Mouse (Mus musculus): ENCODE data around the gene Gins1. TPM values are rescaled to one million over a fixed set of nuclear protein-coding genes. Genes with fewer than 3 reads are reported as not detected.

Gins1 gene
- polyA plus RNA-seq, 1 experiment from 2014 or later = 82.1 TPM

GRCm38 (mm10) chr2:150963246-150963645 is 58.0 kb downstream of the Gins1 start:
- H3K27ac ChIP-seq (ENCODE audit: low read depth, low read length) = no peak overlapping the region
- peaks cover 13% of the 10 kb centered on the region for H3K36me3 ChIP-seq (ENCODE audit: control insufficient read depth, insufficient read depth, low read length)
- no peaks in the 10 kb centered on the region for H3K4me1 ChIP-seq (ENCODE audit: control insufficient read depth, insufficient read depth, low read length)
- no peaks in the 10 kb centered on the region for H3K9me3 ChIP-seq (ENCODE audit: control insufficient read depth, low read length)
- H3K4me3 ChIP-seq (ENCODE audit: low read depth, low read length) = no peak overlapping the region
- 97% methylated on average over 3 of the region's 3 CpGs for WGBS
- DNase-seq (ENCODE audit: low spot score, missing footprints) = no peak
- no peak for ATAC-seq (ENCODE audit: low FRiP score)
- no peak overlapping the region for H3K4me2 ChIP-seq
- H3K9ac ChIP-seq (ENCODE audit: low read length) = no peak overlapping the region
- no peaks in the 10 kb centered on the region for H3K27me3 ChIP-seq (ENCODE audit: control insufficient read depth, insufficient read depth, low read length)

DNA sequence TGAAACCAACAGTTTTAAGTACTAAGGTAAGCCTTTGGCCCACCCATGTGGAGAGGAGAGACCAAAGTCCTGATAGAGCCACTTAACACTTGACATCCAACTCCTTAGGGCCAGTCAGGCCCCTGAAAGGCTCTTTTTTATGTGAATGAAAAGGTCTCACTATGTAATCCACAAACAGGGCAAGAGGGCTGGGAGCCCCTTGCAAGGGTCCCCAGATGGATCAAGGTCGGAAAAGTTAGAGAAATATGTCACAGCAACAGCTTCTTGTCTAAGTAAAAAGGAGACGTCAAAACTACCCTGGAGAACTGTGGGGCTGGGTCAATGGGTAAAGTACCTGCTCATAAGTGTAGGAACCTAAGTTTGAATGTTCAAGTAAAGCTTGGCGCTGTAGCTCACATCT is 59.4 kb downstream of the Gins1 start:
- Histone ChIP-seq H3K27ac (ENCODE audit: low read depth, low read length) (no peak overlapping the region), H3K4me1 (ENCODE audit: control insufficient read depth, insufficient read depth, low read length) (no peaks in the 10 kb centered on the region), H3K27me3 (ENCODE audit: control insufficient read depth, insufficient read depth, low read length) (no peaks in the 10 kb centered on the region), H3K36me3 (ENCODE audit: control insufficient read depth, insufficient read depth, low read length) (peaks cover 9% of the 10 kb centered on the region), H3K9ac (ENCODE audit: low read length) (no peak overlapping the region), H3K4me2 (no peak overlapping the region), H3K9me3 (ENCODE audit: control insufficient read depth, low read length) (no peaks in the 10 kb centered on the region), H3K4me3 (ENCODE audit: low read depth, low read length) (no peak overlapping the region)
- no peak for ATAC-seq (ENCODE audit: low FRiP score)
- DNase-seq (ENCODE audit: low spot score, missing footprints) = no peak
- 84% methylated on average over 3 of the region's 3 CpGs for WGBS

GRCm38 (mm10) chr2:150965951-150966350 is 60.8 kb downstream of the Gins1 start:
- no peaks in the 10 kb centered on the region for H3K27me3 ChIP-seq (ENCODE audit: control insufficient read depth, insufficient read depth, low read length)
- 93% methylated on average over 10 of the region's 10 CpGs for WGBS
- ATAC-seq (ENCODE audit: low FRiP score) (no peak), DNase-seq (ENCODE audit: low spot score, missing footprints) (no peak)
- H3K9ac ChIP-seq (ENCODE audit: low read length) = no peak overlapping the region
- H3K4me1 ChIP-seq (ENCODE audit: control insufficient read depth, insufficient read depth, low read length) = no peaks in the 10 kb centered on the region
- no peak overlapping the region for H3K4me2 ChIP-seq
- no peak overlapping the region for H3K27ac ChIP-seq (ENCODE audit: low read depth, low read length)
- H3K9me3 ChIP-seq (ENCODE audit: control insufficient read depth, low read length) = no peaks in the 10 kb centered on the region
- peaks cover 10% of the 10 kb centered on the region for H3K36me3 ChIP-seq (ENCODE audit: control insufficient read depth, insufficient read depth, low read length)
- H3K4me3 ChIP-seq (ENCODE audit: low read depth, low read length) = no peak overlapping the region

DNA sequence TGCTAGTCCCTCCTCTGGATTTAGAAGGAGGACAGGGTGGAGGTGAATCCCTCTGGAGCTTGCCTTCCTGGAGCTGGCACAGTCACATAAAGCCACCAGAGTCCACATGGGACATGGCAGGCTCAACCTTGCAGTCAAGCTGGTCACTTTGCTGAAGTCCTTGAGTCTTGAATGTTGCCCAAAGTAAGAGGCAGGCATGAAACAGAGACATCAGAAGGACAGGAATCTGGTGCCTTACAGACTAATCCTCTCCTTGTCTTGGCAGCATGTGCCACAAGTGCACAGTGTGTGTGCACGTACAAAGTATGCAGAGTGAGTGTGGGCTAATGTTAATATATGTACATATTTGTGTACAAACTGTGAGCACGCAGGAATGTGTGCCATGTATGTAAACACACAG is 62.3 kb downstream of the Gins1 start:
- no peaks in the 10 kb centered on the region for H3K9me3 ChIP-seq (ENCODE audit: control insufficient read depth, low read length)
- no peak overlapping the region for H3K4me3 ChIP-seq (ENCODE audit: low read depth, low read length)
- DNase-seq (ENCODE audit: low spot score, missing footprints) (no peak), ATAC-seq (ENCODE audit: low FRiP score) (no peak)
- peaks cover 11% of the 10 kb centered on the region for H3K36me3 ChIP-seq (ENCODE audit: control insufficient read depth, insufficient read depth, low read length)
- H3K4me1 ChIP-seq (ENCODE audit: control insufficient read depth, insufficient read depth, low read length) = no peaks in the 10 kb centered on the region
- no peaks in the 10 kb centered on the region for H3K27me3 ChIP-seq (ENCODE audit: control insufficient read depth, insufficient read depth, low read length)
- H3K27ac ChIP-seq (ENCODE audit: low read depth, low read length) = no peak overlapping the region
- 90% methylated on average over 2 of the region's 2 CpGs for WGBS
- H3K4me2 ChIP-seq = no peak overlapping the region
- H3K9ac ChIP-seq (ENCODE audit: low read length) = no peak overlapping the region

DNA sequence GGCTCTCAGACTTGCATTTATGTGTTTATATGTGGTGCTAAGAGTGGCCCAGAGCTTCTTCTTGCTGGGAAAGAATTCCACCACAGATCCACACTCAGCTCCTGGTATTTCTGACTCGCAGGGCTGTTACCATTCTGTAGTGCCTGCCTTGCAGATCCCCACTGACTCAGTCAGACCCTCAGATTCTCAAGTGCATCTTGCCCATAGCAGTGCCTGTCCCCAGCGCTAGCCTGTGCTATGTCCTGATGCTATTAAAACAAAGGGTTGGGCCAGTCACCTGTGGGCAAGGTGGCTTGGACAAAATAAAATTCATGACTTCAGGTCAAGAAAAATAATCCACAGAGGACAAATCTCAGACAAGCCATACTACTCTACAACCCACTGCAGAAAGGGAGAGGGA is 64.0 kb downstream of the Gins1 start:
- no peak overlapping the region for H3K4me2 ChIP-seq
- DNase-seq (ENCODE audit: low spot score, missing footprints) (no peak), ATAC-seq (ENCODE audit: low FRiP score) (no peak)
- 86% methylated on average over 2 of the region's 2 CpGs for WGBS
- no peaks in the 10 kb centered on the region for H3K4me1 ChIP-seq (ENCODE audit: control insufficient read depth, insufficient read depth, low read length)
- H3K27ac ChIP-seq (ENCODE audit: low read depth, low read length) = no peak overlapping the region
- peaks cover 17% of the 10 kb centered on the region for H3K36me3 ChIP-seq (ENCODE audit: control insufficient read depth, insufficient read depth, low read length)
- H3K9me3 ChIP-seq (ENCODE audit: control insufficient read depth, low read length) = no peaks in the 10 kb centered on the region
- no peaks in the 10 kb centered on the region for H3K27me3 ChIP-seq (ENCODE audit: control insufficient read depth, insufficient read depth, low read length)
- H3K4me3 ChIP-seq (ENCODE audit: low read depth, low read length) = no peak overlapping the region
- no peak overlapping the region for H3K9ac ChIP-seq (ENCODE audit: low read length)

GRCm38 (mm10) chr2:150971856-150972255 is 66.7 kb downstream of the Gins1 start:
- Histone ChIP-seq H3K4me1 (ENCODE audit: control insufficient read depth, insufficient read depth, low read length) (no peaks in the 10 kb centered on the region), H3K9me3 (ENCODE audit: control insufficient read depth, low read length) (no peaks in the 10 kb centered on the region), H3K4me3 (ENCODE audit: low read depth, low read length) (no peak overlapping the region), H3K4me2 (no peak overlapping the region), H3K36me3 (ENCODE audit: control insufficient read depth, insufficient read depth, low read length) (peaks cover 17% of the 10 kb centered on the region), H3K27me3 (ENCODE audit: control insufficient read depth, insufficient read depth, low read length) (no peaks in the 10 kb centered on the region), H3K9ac (ENCODE audit: low read length) (no peak overlapping the region), H3K27ac (ENCODE audit: low read depth, low read length) (no peak overlapping the region)
- WGBS = 80% methylated on average over 7 of the region's 7 CpGs
- ATAC-seq (ENCODE audit: low FRiP score) = no peak
- DNase-seq (ENCODE audit: low spot score, missing footprints) = no peak

DNA sequence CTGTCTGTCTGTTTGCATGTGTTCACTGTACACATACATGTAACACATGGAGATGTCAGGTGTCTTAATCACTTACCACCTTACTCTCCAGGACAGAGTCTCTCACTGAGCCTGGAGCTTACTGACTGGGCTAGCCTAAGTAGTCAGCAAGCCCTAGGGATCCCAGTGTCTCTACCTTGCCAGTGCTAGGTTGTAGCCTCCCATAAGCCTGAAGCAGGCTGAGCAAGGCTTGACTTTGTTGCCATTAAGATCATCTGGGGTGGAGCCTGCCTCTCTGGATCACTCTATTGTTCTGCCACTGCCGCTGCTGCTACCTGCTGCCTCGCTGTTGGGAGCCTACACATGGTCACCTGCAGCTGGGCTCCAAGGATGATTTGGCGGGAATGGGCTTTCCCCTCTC is 67.5 kb downstream of the Gins1 start:
- Histone ChIP-seq H3K4me3 (ENCODE audit: low read depth, low read length) (no peak overlapping the region), H3K4me1 (ENCODE audit: control insufficient read depth, insufficient read depth, low read length) (no peaks in the 10 kb centered on the region), H3K9ac (ENCODE audit: low read length) (no peak overlapping the region), H3K36me3 (ENCODE audit: control insufficient read depth, insufficient read depth, low read length) (peaks cover 17% of the 10 kb centered on the region), H3K9me3 (ENCODE audit: control insufficient read depth, low read length) (no peaks in the 10 kb centered on the region), H3K27me3 (ENCODE audit: control insufficient read depth, insufficient read depth, low read length) (no peaks in the 10 kb centered on the region), H3K4me2 (no peak overlapping the region), H3K27ac (ENCODE audit: low read depth, low read length) (no peak overlapping the region)
- WGBS = 89% methylated on average over 3 of the region's 3 CpGs
- DNase-seq (ENCODE audit: low spot score, missing footprints) (no peak), ATAC-seq (ENCODE audit: low FRiP score) (no peak)

DNA sequence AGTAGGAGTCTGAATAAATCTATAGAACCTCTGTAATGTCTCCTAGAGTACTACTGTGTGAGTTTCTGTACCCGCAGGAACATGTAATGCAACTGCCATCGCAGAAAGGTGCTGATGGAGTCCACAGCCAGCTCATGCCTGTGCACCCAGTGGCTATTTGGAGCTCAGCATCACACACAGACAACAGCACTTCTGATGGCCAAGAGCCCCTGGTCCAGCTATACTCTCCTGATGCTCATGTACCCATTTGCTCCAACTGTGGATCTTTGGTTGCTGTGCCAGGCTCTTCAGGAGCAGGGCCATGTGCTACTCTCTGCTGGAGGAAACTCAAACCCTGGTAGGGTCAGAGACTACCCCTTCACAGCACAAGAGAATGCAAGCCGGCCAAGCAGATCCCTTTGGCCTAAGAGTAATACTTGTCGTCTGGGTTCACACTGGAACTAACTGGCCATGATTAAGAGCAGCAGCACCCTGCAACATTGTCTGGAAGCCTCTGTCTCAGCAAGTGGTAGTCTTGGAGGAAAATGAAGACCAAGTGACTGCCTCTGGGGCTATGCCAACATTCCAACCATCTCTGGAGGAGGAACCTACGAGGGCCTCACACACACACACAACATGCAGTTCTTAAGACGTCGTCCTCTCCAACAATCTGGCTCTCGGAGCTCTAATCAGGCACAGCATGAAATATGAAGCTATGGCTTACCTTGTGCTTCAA is 68.4 kb downstream of the Gins1 start:
- Histone ChIP-seq H3K27ac (ENCODE audit: low read depth, low read length) (no peak overlapping the region), H3K9me3 (ENCODE audit: control insufficient read depth, low read length) (no peaks in the 10 kb centered on the region), H3K36me3 (ENCODE audit: control insufficient read depth, insufficient read depth, low read length) (peaks cover 14% of the 10 kb centered on the region), H3K4me2 (no peak overlapping the region), H3K4me1 (ENCODE audit: control insufficient read depth, insufficient read depth, low read length) (no peaks in the 10 kb centered on the region), H3K4me3 (ENCODE audit: low read depth, low read length) (no peak overlapping the region), H3K27me3 (ENCODE audit: control insufficient read depth, insufficient read depth, low read length) (no peaks in the 10 kb centered on the region), H3K9ac (ENCODE audit: low read length) (no peak overlapping the region)
- DNase-seq (ENCODE audit: low spot score, missing footprints) = no peak
- ATAC-seq (ENCODE audit: low FRiP score) = no peak
- WGBS = 93% methylated on average over 8 of the region's 8 CpGs

DNA sequence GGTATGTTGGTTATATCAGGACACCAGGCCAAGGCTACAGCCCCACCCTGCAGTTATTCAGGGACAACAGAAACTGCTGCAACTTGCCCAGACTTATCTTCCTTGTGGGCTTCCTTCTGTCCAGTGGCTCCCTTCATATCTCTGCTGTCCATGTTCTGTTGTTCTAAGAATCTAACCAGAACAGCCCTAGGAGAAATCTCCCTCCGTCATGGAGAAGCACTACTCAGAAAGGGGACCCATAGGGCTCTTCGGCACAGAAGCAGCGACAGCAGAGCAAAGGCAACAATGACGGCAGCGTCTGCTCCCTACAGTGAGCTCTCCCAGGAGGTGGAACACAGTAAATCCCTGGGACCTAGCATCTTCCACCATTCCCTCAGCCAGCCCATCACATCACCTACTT is 71.7 kb downstream of the Gins1 start:
- H3K36me3 ChIP-seq (ENCODE audit: control insufficient read depth, insufficient read depth, low read length) = peaks cover 10% of the 10 kb centered on the region
- H3K4me2 ChIP-seq = no peak overlapping the region
- H3K27me3 ChIP-seq (ENCODE audit: control insufficient read depth, insufficient read depth, low read length) = no peaks in the 10 kb centered on the region
- 89% methylated on average over 5 of the region's 5 CpGs for WGBS
- no peaks in the 10 kb centered on the region for H3K9me3 ChIP-seq (ENCODE audit: control insufficient read depth, low read length)
- no peak overlapping the region for H3K9ac ChIP-seq (ENCODE audit: low read length)
- no peak for DNase-seq (ENCODE audit: low spot score, missing footprints)
- H3K4me3 ChIP-seq (ENCODE audit: low read depth, low read length) = no peak overlapping the region
- H3K4me1 ChIP-seq (ENCODE audit: control insufficient read depth, insufficient read depth, low read length) = no peaks in the 10 kb centered on the region
- H3K27ac ChIP-seq (ENCODE audit: low read depth, low read length) = no peak overlapping the region; the same call in 1 of the 2 replicates
- no peak for ATAC-seq (ENCODE audit: low FRiP score)

Data from midbrain, embryonic 11.5 days (tissue).